Mouse (Mus musculus) E14TG2a.4 (cell line): ENCODE results near the gene Itgb4.

Source experiments
- H3K27me3 ChIP-seq: 2 replicates; pipeline ENCODE4 v1.6.1; 2014; ENCODE audit warnings: low read length, control low read depth; ENCODE audit not compliant: insufficient read depth
- H3K36me3 ChIP-seq: 2 replicates; pipeline ENCODE4 v1.6.1; 2014; ENCODE audit warnings: low read length, control low read depth; ENCODE audit not compliant: insufficient read depth
- H3K4me1 ChIP-seq: replicated peaks from 2 replicates; pipeline ENCODE4 v1.6.1; 2014; ENCODE audit warnings: low read depth, low read length, control low read depth
- H3K4me3 ChIP-seq: replicated peaks from 2 replicates; pipeline ENCODE4 v1.5.1; 2014; ENCODE audit warnings: mild to moderate bottlenecking, low read length
- H3K9me3 ChIP-seq: 2 replicates; pipeline ENCODE4 v1.6.1; 2014; ENCODE audit warnings: low read length, control low read depth
- CTCF ChIP-seq: conservative IDR thresholded peaks from 2 replicates; pipeline ENCODE4 v1.5.1; 2014; ENCODE audit warnings: low read length
- NANOG ChIP-seq: IDR thresholded peaks from 2 replicates; pipeline ENCODE4 v1.6.1; 2014; ENCODE audit warnings: borderline replicate concordance, low read length, mixed read lengths
- POU5F1 ChIP-seq: IDR thresholded peaks from 2 replicates; pipeline ENCODE4 v1.6.1; 2014; ENCODE audit warnings: low read length, borderline replicate concordance

Gene Itgb4

DNA sequence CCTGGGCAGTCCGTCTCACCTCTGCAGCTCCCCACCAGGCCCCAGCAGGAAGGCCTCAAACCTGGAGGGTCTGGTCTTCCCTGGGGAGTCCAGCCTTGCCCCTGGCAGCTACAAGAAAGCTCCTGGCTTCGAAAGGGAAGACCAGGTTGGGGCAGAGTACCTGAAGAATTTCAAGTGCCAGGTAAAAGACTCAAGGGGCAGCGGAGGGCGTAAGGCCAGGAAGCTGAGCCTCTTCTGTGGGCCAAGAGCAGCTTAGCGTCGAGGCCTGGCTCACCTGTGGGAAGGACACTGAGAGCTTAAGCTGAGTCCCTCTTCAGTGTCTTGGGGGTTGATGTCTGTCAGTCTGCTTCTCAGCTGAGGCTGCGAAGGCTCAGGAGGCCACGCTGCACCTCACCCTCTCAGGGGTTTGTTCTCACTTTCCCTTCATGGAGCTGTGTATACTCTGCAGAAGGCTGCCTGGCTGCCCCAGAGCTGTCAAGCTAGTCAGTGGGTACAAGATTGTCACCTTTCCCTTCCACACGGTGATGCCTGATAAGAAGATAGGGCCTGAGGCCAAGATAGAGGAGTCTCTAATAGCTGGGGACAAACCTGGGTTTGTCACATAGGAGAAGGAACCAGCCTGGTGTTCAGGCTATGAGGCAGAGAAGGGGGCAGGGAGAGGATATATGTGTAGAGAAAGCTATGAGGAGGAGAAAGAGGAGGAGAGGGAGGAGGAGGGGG, 79.2 kb downstream of the Itgb4 start:
- H3K4me3 ChIP-seq = no peak overlapping the region
- no peaks in the 10 kb centered on the region for H3K9me3 ChIP-seq
- H3K36me3 ChIP-seq = peaks cover 100% of the 10 kb centered on the region
- H3K4me1 ChIP-seq = peaks cover 59% of the 10 kb centered on the region
- H3K27me3 ChIP-seq = no peaks in the 10 kb centered on the region
- TF ChIP-seq POU5F1 (no peak), NANOG (no peak), CTCF (no peak)

DNA sequence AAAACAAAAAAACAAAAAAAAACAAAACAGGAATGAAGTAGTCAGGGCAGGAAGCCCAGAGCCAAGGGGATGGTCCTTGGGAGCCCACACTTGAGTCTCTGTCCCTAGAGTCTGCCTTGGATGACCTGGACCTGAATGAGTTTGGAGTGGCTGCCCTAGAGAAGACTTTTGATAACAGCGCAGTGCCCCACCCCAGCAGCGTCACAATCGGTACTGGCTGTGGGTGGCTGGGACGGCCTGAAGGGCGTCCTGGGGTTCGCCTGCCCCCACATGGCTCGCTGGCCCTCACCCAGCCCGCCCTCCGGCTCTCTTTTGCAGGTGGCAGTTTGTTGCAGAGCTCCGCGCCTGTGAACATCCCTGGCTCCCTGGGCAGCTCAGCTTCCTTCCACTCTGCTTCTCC, 81.4 kb downstream of the Itgb4 start:
- TF ChIP-seq POU5F1 (no peak), NANOG (no peak), CTCF (no peak)

DNA sequence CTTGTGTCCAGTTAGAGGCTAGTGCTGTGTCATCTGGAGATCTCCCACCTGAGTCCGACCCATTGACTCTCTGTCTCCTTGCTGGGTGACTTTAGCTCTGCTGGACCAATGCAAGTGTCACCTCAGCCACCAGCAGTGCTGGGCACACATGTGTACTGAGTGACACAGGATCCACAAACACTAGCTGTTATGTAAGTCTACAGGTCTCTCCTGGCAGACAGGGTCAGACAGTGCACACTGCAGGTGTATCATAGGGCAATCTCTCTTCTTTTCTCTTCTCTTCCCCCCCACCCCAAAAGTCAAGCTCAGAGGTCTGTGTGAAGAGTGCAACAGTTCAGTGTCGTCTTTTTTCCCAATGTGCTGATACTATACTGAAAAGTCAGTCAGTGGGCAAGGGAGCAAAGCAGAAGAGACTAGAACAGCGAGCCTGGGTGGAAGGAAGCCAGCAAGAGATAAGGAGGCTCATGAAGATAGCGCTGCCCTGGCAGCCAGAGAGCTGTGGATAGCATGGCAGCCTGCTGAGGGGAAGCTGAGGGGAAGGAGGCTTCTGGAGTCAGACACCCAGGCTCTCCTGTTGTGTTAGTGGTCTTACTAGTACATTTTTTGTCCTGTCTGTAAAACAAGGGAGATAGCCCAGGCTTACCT, 82.8 kb downstream of the Itgb4 start:
- TF ChIP-seq POU5F1 (no peak), CTCF (no peak), NANOG (no peak)
- no peaks in the 10 kb centered on the region for H3K27me3 ChIP-seq
- H3K9me3 ChIP-seq = no peaks in the 10 kb centered on the region
- H3K36me3 ChIP-seq = peaks cover 100% of the 10 kb centered on the region
- peaks cover 67% of the 10 kb centered on the region for H3K4me1 ChIP-seq
- no peak overlapping the region for H3K4me3 ChIP-seq

More for the DNA sequence above, 81.4 kb downstream of the Itgb4 start:
- no peaks in the 10 kb centered on the region for H3K27me3 ChIP-seq
- no peaks in the 10 kb centered on the region for H3K9me3 ChIP-seq
- peaks cover 100% of the 10 kb centered on the region for H3K36me3 ChIP-seq
- peaks cover 60% of the 10 kb centered on the region for H3K4me1 ChIP-seq
- H3K4me3 ChIP-seq = no peak overlapping the region
